Mouse (Mus musculus): ENCODE measurements around the gene Gm49336.

Gm49336 gene

DNA sequence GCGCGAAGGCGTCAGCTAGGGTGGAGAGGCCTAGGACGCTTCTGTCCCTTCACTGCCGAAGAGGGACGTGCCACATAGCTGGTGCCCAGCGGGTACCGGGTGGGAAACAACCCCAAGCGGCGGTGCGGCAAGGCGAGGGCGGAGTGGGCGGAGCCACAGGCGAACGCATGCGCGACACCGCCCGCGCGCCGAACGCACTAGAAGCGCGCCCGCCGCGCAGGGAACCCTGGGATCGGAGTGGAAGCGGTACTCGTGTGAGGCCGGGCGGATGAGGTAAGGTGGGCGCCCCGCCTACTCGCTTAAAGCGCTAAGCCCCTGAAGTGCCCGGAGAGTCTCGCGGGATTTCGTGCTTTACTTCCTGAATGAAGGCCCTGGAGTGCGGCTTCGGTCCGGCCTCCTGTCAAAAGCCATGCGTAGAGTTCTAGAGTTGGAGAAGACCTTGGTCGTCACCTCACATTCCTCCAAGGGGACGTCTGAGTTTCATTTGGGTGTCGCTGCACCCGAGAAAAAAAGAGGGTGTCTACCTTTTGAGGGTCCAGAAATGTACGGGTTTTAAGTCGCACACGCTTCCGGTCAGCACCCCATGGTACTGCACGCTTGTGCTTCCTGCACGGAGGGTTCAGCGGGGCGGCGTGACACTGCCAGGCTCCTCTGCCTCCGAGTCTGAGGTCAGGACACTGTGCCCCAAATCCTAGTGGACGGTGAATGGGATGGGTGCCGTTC lies at the start of gene Gm49336, which contains the start of gene Nupl1:
Gm49336 (minus strand) TSS at position 227 of the 723 bp plus-strand sequence.
Nupl1 (minus strand) TSS at position 151 of the 723 bp plus-strand sequence.
- DNase-seq: peak; percentile 98 to 99

DNA sequence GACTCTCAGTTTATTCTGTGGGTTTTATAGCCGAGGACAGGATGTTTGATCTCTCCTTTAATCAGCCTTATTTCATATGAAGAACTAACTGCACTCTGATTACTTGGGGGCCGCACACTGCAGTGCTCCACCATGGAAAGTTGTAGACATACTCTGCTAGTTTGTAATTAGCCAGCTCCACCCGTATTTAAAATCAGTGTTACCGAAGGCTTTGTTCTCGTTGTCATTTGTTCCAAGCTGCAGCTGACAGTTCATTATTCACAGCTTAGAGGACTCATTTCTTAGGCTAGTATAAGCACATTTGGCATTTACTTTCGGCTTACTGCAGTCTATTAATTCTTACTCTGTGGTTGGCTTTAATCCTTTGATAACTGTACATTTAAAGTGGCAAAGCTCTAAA lies 49.7 kb upstream of the Gm49336 start:
- DNase-seq: no peak

DNA sequence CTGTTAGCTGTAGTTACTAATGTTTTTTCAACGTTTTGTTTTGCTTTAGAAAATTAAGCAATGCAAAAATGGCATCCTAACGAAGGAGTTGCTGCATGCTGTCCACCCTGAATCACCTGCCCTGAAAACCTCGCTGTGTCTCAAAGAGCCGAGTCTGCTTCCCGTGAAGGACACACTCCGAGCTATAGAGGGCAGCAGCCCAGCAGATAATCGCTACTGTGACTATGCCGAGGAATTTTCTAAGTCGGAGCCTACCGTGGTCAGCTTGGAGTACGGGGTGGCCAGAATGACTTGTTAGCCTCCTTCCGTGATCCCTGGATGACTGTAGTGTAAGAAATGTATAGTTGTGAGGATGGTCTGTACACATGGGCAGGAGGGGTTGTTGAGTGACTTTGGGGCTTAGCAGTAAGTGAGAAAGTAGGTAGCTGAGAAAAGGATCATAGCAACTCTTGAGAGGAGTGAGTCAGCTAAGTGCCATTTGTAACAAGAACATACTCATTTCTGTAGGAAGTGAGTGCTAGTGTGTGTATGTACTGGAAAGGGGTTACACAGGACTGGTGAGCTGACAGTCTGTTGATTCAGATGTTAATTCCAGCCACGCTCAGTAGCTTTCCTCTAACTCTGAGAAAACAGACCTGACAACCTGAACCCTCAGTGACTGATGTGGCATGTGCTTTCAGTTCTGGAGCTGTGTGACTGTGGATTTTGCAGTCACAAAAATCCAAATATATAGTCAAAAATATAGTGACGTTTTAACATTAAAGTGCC lies 49.1 kb upstream of the Gm49336 start:
- DNase-seq: no peak

DNA sequence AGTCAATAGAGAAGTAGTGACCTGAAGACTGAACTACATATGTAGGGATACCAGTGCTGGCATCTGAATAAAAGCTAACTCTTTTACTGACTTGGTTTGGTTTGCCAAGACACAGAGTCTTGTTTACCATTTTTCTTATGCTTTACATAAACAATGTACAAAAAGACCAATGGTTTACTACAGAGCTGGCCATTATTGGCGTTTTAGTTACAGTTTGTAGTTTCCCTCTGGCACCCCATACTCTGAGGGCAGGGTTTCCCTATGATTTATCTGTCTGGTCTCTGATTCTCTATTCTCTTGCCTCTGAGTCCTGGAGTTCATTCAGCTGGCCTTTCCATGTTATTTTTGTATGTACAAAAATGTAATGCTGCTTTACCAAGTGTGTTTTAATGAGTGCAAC lies 44.2 kb upstream of the Gm49336 start:
- no peak for DNase-seq

DNA sequence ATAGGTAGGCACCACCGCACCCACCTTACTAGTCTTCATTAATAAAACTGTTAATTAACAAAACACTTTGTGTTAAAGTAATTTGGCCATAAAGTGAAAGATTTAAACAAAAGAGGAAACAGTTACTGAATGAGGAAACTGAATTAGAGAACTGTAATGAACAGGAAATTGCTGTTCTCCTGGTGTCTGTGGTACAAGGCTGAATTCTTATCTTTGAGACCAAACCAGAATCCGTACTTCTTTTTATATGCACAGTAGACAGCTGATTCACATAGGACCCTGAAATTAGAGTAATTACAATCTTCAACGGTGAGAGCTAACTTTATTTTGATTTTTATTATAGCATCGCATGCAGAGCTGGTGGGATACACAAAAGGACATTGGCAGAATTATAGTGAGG lies 39.1 kb upstream of the Gm49336 start:
- no peak for DNase-seq

DNA sequence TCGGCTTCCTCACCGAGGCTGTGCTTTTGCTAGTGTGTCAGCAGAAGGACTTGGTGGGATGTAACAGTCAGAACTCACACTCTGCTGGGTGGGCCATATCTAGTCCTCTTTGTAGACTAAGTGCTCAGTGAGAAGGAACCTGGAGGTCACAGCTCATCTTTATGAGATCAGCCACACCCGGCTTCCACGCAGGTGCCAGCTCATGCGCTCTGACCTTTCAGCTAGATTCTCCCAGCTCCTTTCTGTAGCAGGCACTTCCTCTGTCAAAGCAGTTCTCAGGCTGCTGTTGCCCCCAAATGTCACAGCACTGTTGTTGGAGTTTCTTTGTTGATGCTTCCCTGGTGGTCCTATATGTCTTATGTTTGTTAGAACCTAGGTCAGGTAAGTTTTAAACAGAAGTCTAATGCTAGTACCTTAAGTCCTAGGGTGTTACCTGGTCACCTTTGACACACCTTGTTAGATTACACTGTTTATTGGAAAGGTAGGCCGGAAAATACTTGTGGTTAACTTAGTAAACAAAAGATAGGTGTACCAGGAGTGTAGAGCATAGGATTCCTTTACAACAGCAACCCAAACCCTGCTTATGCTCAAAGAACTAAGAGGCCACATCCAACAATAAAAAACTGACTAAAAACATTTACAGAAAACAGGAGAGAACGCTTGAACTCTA lies 35.0 kb upstream of the Gm49336 start:
- no peak for DNase-seq

DNA sequence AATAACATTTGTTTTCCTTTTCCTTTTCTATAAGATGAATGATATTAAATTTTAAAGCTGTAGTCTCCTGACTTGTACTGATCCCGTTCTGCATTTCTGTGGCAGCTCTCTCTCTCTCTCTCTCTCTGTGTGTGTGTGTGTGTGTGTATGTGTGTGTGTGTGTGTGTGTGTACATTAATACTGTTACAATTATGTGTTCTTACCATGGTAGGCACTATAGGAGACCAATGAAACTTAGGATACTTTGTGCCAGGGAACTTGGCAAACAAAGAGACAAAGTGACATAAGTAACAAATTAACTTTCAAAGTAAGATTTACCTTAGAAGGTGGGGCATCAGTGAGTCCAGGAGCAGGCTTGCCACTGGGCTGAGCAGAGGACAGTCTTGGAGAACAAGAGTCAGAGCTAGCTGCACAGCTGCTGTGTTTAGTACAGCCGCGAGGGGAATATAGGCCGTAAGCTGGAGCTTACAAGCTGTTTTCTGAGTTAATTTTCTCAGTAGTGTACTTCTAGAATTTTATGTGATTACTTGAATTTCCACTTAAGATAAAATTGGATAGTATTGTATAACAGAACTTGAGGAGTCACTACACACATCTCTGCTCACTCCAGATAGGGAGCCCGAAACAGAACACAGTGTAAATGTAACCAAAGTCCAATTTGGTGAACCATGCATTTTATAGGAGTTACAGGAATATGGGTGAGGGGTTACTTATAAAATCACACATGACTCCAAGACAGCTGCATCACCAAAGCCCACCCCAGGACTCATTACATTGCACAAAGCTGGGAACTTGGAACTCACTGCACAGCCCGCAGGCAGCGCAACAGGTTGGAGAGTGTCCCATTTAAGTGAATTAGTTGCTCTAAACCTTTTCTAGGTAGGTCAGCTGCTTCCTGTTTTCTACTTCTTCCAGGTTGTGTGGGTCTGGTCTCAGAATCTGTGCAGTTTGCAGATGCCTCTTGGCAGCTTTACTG lies 24.3 kb upstream of the Gm49336 start:
- DNase-seq: peak in 1 of 2 experiments; percentile 31

DNA sequence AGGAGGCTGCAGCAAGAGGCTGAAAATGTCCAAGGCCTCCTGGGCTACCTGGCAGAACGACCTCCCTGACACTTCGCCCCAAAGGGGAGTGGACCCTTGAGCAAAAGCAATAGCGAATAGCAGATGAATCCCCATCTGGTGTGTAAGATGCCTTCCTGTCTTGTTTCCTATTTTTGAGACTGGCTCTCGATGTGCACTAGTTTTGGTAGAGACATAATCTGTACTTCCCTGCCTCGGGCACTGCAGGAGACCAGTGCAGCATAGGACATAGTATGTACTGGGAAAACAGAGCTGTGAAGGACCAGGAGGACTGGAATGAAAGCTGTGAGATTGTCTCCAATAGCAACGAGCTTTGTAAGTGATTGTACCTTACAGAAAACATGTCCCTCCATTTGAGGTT lies 22.0 kb upstream of the Gm49336 start:
- DNase-seq: no peak

DNA sequence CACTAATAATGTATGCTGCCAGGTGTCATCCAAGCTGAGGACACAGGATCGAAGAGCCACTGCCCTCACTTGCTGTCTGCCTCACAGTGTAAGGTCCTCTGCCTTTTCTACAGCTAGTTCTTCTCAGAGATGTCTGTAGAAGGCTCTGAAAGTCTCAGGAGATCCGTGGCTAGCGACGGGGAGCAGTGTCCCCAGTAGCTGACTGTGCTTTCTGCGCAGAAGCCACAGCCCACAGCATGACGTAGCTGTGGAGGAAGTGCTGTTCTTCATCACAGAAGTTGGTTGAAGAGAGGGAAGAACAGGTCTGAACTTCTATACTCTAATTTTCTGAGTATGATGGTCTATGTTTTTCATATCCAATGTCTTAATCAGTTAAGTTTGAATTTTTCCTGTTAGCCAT lies 18.0 kb upstream of the Gm49336 start:
- DNase-seq: peak in 1 of 2 experiments; percentile 9

DNA sequence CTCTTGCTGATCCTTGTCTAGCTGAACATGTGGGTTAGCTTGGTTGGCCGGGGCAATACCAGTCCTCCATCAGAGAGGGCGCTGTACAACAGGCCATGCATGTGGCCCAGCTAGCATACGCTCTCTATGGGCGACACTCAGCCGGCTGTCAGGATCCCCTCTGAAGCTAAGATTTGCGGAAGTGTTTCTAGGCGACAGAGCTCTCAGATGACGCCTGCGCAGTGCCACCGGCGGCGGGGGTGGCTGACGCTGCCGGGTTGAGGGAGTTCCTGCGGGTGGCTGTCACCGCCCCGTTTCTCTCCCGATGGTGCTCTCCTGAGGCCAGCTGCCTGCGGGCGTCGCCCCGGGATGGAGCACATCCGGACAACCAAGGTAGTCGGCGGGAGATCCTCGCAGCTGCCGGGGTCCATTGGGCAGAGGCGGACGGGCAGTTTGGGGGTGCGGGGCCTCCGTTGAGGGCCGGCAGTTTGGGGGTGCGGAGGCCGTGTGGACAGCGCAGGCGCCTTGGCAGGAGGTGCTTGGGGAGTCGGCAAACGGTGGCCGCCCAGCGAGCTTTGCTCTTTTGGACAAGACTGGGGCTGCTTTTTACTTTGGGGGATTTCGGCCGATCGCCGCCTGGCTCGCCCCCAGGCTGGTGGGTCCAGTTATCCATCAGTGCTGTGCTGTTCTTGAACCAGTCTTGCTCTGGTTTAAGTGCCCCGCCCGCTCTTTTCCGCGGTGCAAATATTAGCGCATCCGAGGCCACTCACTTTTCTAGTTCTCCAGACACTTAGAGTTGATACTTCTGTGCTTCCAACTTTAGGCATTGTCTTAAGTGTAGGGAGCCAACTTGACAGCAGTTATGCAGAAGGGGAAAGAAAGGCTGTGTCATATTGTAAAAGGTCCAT lies 13.9 kb upstream of the Gm49336 start, which contains the start of gene Mtmr6:
Mtmr6 (plus strand) TSS at position 239 of the 887 bp plus-strand sequence.
- peak; percentile 96 for DNase-seq

DNA sequence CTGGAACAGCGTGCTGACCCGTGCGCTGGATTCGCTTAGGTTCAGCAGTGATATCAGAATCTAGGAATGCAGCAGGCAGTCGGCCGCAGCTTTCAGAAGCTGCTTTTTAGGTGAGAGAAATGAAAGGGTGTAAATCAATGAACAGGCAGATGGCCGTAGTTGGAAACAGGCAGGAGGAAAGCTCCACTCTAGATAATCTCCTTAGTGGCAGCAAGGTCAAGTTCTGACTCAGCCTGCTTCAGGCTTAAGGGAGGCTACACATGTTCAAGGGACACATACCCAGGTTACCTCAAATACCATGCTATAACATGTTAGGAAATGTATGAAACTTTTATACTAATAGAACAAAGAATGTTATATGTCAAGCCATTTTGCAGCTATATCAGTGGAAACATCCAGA lies 11.0 kb upstream of the Gm49336 start:
- no peak for DNase-seq

DNA sequence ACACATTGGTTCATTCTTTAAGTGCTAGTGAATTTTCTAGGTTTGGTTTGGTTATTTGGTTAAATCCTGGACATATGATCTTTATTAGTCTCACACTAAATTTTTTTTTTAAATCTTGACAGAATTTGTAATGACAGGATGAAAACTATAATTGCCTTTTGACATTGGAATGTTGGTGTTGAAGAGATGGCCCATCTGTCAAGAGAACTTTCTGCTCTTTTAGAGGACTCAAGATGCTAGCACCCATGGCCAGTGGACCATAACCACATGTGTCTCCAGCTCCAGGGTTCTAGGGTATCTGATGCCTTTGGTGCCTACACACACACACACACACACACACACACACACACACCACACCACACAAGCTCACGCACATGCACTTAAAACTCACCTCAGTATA lies 6.5 kb upstream of the Gm49336 start:
- no peak for DNase-seq

DNA sequence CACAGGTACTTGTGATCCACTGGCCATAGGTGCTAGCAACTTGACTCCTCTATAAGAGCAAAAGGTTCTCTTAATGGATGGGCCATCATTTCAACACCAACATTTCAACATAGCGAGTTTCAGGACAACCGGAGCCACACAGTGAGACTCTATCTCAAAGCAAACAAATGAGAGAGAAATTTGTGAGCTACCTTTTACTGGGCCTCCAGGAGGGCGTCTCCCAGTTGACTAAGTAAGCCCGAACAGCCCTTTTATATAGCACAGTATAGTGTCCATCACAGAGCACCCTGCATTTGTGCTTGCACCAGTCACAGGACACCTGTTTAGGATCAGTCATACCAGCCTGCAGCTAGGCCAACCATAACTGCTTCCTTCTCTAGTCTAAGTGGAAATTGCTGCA lies 5.8 kb upstream of the Gm49336 start:
- no peak for DNase-seq

DNA sequence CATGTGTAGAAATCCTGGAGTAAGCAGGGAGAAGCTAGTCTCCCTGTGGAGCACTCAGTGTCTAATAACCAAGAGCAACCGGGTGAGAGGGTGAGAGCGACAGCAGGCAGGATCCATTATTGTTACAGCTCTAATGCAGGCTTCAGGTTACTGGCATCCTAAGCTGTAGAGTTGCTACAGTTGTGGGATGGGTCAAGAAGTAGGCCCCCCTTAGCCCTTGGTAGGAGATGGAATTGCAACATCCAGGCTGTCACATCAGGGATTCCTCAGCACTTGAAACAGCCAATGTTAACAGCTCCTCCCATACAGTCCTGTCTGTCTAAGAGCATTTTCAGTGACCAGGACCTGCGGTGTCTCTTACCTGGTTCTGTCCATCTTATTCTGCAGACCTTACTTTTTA lies 5.0 kb upstream of the Gm49336 start:
- no peak for DNase-seq

DNA sequence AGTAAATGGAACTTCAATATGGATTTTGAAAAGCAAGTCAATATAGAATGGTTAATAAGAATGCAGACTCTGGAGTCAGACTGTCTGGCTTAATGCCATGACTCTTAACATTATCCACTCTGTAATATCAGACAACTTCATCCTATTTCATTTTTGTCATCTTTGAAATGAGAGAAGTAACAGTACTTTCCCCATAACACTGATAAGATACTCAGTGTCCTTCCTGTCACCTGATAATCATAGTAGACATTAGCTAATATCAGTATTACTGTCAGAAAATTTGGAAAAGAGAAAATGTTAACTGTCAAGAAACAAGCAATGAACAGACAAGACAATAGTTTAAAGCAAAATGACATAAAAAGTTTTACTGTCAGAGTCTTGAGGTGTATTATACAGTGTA lies 3.5 kb upstream of the Gm49336 start:
- no peak for DNase-seq

DNA sequence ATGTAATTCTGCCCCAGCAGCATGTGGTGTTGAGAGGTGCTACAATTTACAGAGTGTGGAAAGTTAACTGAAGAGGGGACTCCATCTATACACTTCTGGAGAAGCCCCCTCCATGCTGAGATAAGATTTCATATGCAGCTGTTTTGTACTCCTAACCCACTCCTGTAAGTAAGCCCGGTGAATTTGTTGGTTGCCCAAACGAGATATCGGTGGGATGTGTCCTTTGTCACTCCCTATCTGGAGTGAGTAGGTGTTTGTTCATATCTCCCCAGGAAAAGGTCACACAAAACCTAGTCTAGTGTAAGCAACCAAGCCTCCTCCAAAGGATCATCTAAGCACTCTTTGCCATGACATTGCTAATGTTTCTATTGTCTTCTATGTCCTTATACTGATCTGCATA lies 2.2 kb upstream of the Gm49336 start:
- DNase-seq: no peak

DNA sequence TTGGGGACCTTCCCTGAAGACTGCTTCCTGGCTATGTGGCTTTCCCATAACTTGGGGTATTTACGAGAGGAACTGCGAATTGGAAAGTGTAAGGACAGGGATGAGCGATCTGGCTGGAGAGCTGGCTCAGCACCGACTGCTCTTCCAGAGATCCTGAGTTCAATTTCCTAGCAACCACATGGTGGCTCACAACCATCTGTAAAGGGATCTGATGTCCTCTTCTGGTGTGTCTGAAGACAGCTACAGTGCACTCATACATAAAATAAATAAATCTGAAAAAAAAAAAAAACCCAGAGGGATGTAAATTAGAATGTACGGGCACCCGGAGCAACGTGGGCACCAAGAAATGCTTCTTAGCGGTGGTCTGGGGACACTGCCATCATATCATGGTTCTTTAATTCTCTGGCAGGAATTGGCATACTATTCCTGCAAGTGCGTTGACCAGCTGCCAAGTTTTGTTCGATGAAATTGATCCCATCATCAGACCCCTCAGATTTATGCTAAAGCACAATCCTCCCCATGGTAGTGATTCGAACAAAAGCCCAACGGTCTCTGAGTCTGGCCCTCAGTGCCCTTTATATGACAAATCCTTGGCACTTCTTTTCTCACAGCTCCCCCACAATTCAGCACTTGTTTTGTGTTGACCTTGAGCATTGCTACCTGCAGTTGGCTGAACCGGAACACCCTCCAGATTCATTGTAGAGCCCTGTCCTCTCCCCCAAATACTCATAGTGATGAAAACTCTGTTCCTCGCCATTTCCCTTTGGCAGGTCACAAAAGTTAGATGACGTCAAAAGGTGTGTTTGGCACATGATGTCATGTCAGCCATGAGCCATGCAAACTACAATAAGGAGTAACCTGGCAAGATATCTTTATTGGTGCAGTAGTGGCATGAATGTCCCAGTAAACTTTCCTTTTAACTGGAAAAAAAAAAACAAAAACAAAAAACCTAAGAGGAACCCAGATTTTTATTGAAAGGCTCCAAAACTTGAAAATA lies 995 bp upstream of the Gm49336 start:
- DNase-seq: peak in 1 of 2 experiments; percentile 6

DNA sequence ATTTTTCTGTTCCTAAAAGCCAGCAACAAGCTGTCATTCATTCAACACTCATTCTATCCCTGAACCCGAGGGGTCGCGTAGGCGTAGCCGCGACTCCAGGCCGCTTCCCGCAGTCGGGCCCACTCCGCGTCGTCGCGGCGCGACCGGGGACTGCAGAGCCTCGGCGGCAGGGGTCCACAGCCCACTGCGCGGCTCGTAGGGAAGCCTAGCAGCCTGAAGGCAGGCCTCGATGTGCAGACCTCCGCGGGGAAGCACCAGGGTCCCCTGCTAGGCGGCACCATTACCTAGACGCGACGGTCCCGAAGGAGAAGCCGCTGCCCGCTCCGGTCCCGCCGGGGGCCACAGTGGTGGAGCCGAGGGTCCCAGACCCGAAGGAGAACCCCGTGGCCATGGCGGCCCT lies 428 bp downstream of the Gm49336 start:
- no peak for DNase-seq

DNA sequence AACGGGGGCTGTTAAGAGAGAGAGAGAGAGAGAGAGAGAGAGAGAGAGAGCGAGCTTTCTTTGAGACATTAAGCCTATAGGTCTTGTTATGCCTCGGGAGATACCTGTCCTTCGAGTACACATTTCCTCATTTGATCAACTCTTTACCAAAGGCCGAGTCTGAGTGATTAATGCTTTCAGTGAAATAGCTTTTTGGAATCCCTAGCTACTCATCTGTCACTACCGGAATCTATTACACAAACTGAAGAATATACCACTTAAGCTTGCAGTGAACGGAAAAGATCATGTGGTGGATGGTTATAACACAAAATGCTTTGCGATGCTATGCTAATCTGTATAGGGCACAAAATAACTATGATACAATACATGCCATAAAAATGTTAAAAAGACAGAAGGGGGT lies 941 bp downstream of the Gm49336 start:
- DNase-seq: no peak

DNA sequence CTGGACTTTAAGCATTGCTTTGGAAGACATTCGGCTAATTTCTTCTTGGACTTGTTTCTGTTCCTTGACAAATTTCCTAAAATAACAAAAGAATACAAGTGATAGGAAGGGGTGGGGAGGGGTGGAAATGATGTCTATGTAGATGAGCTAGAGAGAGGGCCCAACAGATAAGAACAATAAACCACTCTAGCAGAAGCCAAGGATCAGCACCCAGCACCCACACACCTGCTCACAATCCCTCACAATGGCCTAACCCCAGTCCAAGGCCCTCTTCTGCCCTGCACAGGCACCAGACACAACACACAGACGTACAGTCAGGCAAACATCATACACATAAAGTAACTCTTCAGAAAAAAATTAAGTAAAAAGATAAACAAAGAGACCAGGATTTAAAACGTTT lies 12.8 kb downstream of the Gm49336 start:
- DNase-seq: no peak
